In the genomic region with DNA sequence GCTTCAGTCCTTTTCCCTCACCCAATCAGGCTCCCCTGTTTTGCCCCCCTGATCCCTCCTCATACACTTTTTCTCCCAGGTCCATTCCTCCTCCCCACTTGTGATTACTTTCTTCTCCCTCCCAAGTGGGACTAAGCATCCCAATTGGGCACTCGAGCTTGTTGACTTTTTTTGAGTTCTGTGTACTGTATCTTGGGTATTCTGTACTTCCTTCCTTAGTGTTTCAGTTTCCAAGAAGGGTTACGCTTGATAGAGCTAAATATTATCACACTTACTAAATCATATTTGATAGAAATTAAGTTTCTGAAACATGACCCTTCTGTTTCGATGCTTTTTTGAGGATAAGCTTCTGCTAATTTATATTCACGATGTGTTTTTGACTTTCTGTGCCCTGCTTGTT, we compare ENCODE assay signal across 28 mouse cellular contexts.
"Had no signal": no experiment of that assay in that cellular context is flagged by ENCODE, and none has a peak within 500 bp of the region (broad histone marks: within the 10 kb centered on the region; RNA-seq: fewer than 3 reads in every experiment).

No protein-coding gene starts in this region.

- H3K4me1 ChIP-seq: embryonic facial prominence, embryonic 10.5 days; embryonic facial prominence, embryonic 12.5 days; embryonic facial prominence, embryonic 13.5 days; embryonic facial prominence, embryonic 15.5 days; forebrain, embryonic 10.5 days; forebrain, embryonic 12.5 days; forebrain, embryonic 13.5 days; forebrain, embryonic 15.5 days had no signal

- DNase-seq: cerebellum, adult 2 months; cerebellum, adult 8-10 months; cerebellum, adult 9-10 months; cerebellum, adult 9-11 months; cerebellum, postnatal 10 days; cerebellum, postnatal 14 days; cerebellum, postnatal 25 days; cerebellum, postnatal 36 days; embryo, embryonic 11 days; forebrain, postnatal 0 days; gastrocnemius, adult 2 months; gastrocnemius, postnatal 10 days; gastrocnemius, postnatal 14 days; gastrocnemius, postnatal 25 days; gastrocnemius, postnatal 36 days; heart, adult 11 months; heart, adult 18-20 months had no signal

- H3K27me3 ChIP-seq: embryonic facial prominence, embryonic 12.5 days; embryonic facial prominence, embryonic 13.5 days; embryonic facial prominence, embryonic 15.5 days; forebrain, embryonic 12.5 days; forebrain, embryonic 13.5 days; forebrain, embryonic 15.5 days had no signal

- H3K36me3 ChIP-seq: embryonic facial prominence, embryonic 10.5 days; embryonic facial prominence, embryonic 12.5 days; embryonic facial prominence, embryonic 13.5 days; embryonic facial prominence, embryonic 15.5 days; forebrain, embryonic 10.5 days; forebrain, embryonic 12.5 days; forebrain, embryonic 15.5 days had no signal

- H3K4me3 ChIP-seq: embryonic facial prominence, embryonic 10.5 days; embryonic facial prominence, embryonic 12.5 days; embryonic facial prominence, embryonic 13.5 days; embryonic facial prominence, embryonic 15.5 days; erythroblast, embryonic 14.5 days; forebrain, embryonic 10.5 days; forebrain, embryonic 12.5 days; forebrain, embryonic 13.5 days; forebrain, embryonic 15.5 days; gastrocnemius, adult 2 months had no signal

- H3K27ac ChIP-seq: embryonic facial prominence, embryonic 10.5 days; embryonic facial prominence, embryonic 12.5 days; embryonic facial prominence, embryonic 13.5 days; embryonic facial prominence, embryonic 15.5 days; forebrain, embryonic 10.5 days; forebrain, embryonic 12.5 days; forebrain, embryonic 13.5 days; forebrain, embryonic 15.5 days; gastrocnemius, adult 2 months had no signal

- H3K4me2 ChIP-seq: embryonic facial prominence, embryonic 12.5 days; embryonic facial prominence, embryonic 13.5 days; embryonic facial prominence, embryonic 15.5 days; forebrain, embryonic 12.5 days; forebrain, embryonic 13.5 days; forebrain, embryonic 15.5 days had no signal

- ATAC-seq: forebrain, embryonic 13.5 days; forebrain, embryonic 14.5 days; forebrain, embryonic 15.5 days; forebrain, embryonic 16.5 days; forebrain, postnatal 0 days had no signal

- H3K9me3 ChIP-seq: embryonic facial prominence, embryonic 10.5 days; embryonic facial prominence, embryonic 12.5 days; embryonic facial prominence, embryonic 13.5 days; embryonic facial prominence, embryonic 15.5 days; forebrain, embryonic 10.5 days; forebrain, embryonic 12.5 days; forebrain, embryonic 13.5 days; forebrain, embryonic 15.5 days had no signal

- H3K9ac ChIP-seq: embryonic facial prominence, embryonic 12.5 days; embryonic facial prominence, embryonic 13.5 days; embryonic facial prominence, embryonic 15.5 days; forebrain, embryonic 12.5 days; forebrain, embryonic 13.5 days; forebrain, embryonic 15.5 days; forebrain, postnatal 0 days had no signal
